Mouse (Mus musculus) CH12F3 (cell line): ENCODE data around the gene Vav2.

Experiments
- in situ Hi-C: fragments of 300-500 bp; cut with MboI; formaldehyde crosslinking; loops from 2 replicates; pipeline ENCODE4 v1.14.3; 2020; ENCODE audit warnings: low sequenced_read_pairs

Vav2 gene

DNA sequence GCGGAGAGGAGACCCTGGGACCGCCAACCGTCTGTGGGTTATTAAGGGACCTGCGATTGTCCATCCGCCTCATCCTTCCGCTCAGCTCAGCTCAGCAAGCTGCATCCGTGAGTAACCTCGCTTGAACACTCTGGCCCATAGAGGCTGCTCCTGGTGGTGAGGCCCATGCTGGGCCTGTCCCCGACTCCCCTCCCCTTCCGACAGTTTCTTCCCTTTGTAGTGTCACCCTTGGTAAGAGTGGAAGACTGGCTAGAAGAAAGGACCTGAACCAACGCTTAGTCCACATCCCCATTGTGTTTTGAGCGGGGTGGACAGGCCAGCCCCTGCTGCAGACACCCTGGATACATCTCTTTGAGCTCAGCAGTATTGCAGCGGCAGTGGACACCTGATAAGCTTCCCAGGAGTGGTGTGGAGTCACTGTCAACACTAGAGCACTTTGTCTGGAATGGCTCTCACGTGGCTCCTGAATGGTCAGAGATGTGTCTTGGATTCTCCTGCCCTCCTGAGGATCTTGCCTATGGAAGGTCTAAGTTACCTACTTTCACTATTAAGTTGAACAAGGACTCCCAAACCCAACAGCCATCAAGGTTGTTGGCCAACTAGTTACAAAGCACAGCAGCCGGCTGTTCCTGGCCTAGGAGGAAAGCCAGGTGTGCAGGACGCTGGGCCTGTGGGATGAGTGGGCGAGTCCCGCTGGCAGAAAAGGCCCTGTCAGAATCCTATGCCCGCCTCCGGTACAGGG is 16.0 kb upstream of the Vav2 start:
- in situ Hi-C loops, result no loop called here

DNA sequence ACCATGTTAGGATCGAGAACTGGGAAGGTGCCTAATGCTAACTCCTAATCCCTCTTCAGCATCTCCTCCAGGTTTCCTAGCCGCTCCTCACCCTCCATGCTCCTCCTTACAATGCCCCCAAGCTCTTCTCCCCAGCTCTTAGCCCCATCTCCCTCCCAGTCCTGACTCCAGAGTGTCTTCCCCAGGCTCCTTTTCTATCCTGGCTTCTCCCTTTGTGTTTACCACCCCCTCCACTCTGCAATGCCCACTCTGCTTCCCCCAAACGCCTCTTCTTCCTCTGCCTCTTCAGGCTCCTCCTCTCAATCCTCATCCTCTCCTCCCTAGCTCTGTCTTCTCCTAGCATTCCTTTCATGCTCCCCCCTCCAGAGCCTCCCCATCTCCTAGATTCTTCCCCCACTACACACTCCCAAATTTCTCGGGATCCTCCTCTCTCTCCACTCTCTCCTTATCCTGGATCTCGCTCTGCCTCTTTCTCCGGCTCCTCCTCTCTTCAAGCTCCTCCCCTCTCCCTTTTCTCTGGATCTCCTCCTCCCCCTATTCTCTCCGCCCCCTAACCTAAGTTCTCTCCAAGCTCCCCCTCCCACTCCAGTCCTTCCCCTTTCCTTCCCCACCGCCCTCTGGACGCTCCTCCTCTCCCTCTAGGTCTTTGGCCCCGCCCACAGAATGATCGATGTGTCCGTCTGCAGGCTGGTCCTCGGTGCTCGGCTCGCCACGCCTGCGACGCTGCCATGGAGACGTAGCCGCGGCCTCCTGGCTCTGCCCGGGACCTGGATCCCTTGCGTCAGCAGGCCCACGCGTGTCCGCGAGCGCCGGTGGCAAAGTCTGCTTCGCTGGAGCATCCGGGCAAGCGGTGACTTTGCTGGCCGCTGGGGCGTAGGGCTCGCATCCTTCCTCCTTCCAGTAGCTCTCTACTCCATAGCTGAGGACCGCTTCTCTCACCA is 15.2 kb upstream of the Vav2 start, which contains the start of gene Brd3os:
Gene Brd3os, plus strand, starts transcription at position 558 of the 941 bp plus-strand sequence.
- in situ Hi-C loops, result no loop called here

DNA sequence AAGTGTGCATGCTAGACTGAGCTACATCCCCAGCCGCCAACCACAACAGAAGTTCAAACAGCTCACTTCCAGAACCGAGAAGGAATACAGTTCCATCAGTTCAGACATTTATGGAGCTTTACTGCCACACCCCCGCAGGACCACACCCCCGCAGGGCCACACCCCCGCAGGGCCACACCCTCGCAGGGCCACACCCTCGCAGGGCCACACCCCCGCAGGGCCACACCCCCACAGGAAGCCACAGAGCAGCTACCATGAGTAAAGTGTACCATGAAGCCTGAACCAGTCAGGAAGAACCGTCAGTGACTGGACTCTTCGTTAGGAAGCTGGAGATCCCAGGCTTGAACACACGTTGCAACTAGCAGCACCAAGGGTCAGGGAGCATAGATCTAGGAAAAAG is 11.4 kb upstream of the Vav2 start:
- in situ Hi-C loops, result no loop called here

DNA sequence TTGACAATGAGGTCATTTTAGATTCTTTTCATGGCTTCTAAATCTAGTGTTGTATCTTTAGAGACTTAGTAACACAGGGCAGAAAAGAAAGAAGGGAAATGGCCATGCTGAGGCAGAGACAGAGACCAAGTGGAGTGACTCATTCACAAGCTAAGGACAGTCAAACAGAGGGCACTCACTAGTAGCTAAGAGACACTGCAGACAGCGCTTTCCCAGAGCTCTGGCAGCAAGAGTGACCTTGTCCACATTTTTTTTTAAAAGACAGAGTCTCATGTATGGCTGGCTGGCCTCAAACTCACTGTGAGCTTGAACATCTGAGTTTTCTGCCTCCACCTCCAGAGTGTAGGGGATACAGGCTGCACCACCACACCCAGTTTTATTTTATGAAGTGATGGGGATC is 11.0 kb upstream of the Vav2 start:
- in situ Hi-C loops, result no loop called here

DNA sequence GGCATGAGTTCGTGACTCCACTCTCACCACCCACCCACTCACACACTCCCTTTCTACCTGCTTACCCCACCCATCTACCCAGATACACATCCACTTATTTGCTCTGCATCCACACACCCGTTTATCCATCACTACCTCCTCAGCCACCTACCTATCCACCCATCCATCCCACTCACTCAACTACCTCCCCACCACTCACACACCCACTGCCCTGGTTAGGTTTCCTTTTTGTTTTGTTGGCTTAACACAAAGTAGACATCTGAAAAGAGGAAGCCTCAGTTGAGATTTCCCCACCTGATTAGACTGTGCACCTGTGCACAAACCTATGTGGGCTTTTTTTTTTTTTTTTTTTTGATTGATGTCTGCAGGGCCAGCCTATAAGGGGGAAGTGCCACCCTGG is 5.8 kb upstream of the Vav2 start:
- in situ Hi-C loops, result no loop called here

DNA sequence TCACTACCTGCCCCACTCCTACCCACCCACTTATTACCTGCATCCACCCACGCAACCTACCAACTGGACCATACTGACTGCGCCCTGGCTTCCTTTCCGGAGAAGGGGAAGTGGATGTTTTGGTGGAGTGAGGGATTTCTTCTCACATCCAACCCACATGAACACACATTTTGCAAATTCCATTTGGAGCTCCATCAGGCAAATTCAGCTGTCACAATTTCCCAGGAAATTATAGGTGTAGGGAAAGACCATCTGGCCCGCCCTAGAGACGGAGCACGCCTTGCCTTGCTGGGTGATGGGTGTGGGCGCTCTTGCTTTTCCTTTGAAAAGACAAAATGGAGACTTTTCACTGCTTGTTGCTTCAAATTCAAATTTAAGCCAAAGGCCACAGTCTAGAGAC is 3.8 kb upstream of the Vav2 start:
- in situ Hi-C loops, result no loop called here

DNA sequence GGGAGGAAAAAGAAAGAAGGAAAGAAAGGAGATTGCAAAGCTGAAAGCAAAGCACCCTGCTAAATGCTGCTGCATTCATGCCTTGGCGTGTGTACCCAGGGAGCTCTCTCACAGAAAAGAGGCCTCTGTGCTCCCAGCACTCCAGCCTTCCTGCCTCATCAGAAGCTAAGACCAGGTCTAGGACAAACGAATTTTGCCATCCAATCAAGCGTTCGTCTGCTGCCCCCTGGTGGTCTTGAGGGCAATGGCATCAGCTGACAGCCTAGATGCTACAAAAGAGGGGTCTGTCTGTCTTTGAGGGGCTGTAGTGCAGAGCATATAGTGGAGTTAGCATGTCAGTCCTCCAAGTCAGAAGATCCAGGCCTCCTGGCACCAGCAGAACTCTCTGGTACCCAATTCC is 1.2 kb upstream of the Vav2 start:
- in situ Hi-C loops, result no loop called here

DNA sequence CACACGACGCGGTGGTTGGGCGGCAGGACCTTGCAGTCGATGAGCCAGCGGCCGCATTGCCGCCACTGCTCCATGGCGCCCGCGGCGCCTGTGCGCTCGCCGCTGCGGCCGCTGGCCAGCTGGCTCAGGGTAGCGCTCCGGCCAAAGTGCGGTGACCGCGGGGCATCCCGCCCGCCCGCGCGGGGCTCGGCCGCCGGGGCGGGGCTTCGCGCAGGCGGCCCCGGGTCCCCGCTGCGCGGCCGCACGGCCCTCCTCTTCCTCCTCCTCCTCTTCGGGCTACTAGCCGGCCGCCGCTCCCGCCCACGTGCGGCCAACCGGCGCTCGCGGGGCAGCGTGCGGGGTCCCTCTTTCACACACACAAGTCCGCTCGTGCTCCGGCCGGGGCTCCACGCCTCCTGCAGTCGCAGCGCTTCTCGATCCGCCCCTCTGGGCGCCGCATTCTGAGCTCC is 403 bp downstream of the Vav2 start:
- in situ Hi-C loops, result no loop called here

DNA sequence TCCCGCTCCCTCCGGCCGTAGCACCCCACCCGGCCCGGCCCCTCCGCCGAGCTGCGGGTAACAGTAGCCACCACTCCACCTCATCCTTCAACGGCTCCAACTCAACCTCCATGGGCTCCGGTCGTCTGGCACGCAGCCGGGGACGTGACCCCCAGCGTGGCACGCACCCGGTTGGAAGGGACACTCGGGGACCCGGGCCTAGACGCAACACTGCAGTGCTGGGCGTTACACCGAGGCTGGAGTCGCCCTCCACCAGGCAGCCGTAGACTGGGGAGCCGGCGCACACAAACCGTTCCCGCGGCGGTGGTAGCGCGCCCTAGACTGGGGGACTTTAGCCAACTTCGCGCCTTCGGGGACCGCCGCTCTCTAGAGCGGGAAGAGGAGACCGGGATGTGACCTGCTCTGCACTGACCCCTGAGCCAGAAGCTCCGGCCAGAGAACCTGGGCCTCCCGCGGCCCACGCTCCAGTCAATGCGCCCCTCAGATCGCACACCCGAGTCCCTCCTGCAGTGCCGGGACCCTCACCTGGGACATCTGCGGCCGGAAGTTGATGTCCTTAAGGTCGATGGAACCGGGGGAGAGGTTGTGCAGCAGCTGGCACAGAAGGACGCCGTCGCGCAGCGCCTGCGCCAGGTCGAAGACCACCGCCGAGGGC is 955 bp downstream of the Vav2 start:
- in situ Hi-C loops, result no loop called here

DNA sequence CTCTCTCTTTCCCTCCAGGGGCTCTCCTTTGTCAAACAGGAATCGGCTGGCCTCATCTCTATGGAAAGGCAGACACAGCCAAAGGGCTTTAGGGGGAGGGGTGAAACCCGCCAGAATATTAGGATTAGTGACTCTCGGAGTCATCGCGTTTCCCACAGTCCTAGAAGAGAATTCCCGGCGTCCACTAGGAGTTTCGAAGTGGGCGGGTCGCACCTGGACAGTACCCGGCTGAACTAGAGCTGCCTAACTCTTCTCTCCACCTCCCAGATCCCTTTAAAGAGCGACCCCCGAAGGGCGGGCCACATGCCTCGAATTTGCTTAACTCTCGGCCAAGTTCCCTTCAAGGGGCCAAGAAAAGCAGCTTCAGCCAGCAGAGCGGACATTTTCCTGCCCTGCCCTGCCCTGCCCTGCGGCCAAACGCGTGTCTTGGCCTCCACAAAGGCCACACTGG is 1.6 kb downstream of the Vav2 start:
- in situ Hi-C loops, result no loop called here

DNA sequence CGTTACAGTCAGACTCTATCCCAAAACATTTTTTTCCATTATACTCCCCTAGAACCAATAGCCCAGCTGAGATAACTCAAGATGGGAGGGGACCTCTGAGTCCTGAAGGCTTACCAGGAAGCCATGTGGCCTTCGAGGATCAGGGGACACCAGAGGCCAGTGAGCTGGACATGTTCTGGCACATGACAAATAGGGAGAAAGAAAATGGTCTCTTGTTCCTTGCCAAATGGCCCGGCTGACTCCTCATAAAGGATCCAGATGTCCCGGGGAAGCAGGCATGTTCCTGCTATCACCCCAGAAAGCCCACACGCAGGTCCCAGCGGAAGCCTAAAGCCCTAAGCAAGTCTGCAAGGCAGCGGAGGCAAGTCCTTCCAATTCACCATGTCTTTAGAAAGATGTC is 3.2 kb downstream of the Vav2 start:
- in situ Hi-C loops, result loop anchor here (5.0 kb wide), 1 partner anchor 136 kb away; no protein-coding TSS in a partner anchor

DNA sequence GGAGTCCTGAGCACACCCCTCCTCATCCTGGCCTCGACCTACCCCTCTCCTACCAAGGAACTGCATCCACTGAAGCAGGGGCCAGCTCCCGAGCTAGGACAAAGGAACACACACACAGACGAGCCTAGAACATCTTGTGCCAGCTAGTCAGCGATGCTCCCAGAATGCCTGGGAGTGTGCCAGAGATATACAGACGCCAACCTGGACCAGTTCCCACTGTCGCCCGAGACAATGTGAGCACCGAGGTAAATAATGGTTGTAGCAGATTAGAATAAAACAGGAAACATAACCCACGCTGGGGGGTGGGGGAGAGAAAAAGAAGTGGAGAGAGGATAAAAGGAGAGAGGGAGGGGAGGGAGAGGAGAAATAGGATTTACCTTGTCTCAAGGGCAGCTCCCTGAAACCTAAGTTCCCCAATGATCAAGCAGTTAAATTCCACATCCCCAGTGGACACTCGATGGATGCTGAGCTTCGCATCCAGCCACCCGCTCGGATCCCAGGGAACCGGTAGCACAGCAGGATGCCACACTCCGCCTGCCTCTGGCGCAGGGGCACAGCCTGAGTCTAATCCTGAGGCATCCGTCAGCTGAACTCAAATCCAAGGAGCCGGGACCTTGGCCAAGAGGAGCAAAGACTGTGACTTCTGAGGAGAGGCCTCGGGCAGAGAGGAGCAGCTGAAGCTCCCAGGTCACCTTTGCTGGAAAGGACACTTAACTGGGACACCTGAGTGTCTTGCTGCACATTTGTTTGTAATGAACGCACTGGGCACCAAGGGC is 5.4 kb downstream of the Vav2 start:
- in situ Hi-C loops, result loop anchor here (5.0 kb wide), 1 partner anchor 134 kb away; no protein-coding TSS in a partner anchor

DNA sequence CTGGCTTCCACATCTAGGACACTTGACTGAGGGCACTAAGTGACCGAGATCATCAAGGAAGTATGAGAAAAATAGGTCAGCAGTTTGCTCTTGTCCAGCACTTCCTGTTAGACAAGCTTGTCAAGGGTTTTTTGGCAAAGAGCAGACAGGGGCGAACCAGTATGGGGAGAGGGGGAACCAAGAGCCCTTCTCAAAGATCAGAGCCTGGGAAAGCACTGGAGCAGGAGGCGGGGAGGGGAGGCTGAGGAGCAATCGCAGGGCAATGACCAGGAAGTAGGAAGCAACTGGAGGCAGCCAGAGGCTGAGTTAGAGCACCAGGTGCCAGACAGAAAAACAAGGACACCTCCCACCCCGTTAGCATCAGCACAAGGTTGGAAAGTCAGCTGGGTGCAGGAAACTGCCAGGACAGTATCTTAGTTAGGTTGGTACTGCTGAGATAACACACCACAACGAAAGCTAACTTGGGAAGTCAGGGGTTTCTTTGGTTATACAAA is 8.2 kb downstream of the Vav2 start:
- in situ Hi-C loops, result no loop called here

DNA sequence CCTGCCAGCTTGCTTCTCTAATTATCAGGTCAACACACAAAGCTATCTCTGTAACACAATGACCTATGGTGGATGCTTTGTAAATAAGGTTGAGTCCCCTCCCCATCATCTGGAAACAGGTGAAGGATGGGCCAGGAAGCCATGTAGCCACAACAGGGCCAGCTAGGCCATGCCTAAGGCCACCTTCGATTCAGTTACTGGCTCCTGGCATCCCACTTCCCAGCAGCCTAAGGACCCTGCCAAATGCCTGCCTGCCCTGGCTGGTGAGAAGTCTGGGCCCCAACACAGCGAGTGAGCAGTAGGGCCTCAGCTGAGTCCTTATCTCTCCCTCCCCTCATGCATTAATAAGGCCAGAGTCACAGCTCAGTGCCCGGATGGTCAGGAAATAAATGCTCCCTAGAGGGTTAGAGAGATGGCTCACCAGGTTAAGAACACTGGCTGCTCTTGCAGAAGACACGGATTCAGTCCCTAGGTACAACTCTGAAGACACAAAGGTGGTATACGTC is 9.1 kb downstream of the Vav2 start:
- in situ Hi-C loops, result no loop called here

DNA sequence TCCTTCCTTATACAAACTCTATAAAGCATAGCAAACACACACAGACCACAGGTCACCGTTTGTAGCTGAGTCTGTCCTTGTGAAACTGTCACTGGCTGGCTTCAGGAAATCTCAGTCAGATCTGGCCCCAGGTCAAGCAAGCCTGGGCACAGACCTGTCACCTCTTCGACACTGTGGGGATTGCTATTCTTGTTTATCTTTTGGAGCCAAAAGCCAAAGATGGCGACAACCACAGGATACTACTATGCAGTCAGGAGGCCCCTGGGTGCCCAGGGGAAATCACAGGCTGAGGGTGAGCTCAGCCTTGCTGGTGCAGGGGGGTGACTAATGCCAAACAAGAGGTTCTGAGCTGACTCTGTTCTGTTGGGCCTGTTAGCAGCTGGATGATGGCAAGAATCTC is 10.4 kb downstream of the Vav2 start:
- in situ Hi-C loops, result no loop called here

DNA sequence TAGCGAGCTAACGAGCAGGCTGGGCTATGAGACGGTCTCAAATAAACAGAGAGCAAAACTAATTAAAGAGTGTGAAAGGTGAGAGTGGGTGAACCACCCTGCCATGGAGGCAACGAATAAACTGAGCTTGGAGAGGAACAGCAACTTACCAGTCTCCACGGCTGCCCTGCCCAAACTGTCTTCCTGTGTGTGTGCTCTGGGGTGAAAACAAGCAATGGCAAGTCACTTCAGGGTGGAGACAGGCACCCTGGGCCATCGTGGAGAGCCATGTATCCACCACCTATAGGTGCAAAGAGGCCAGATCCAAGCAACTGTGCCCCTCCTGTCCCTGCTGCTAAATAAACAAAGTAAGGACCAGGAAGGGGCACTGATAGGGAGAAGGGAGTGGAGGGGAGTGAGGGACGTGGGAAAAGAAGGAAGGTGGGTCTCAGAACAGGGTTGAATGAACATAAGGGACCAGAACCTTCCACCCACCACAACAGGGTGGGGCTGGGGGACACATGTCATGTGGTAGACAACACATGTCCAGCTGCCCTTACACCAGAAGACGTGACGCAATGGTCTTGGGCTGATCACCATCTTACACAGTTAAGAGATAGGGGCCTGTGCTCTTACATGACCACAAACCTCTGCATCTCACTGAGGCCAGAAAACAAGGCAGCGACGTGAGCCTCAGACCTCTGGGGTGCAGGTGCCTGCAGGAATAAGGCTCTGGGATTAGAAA is 11.6 kb downstream of the Vav2 start:
- in situ Hi-C loops, result no loop called here

DNA sequence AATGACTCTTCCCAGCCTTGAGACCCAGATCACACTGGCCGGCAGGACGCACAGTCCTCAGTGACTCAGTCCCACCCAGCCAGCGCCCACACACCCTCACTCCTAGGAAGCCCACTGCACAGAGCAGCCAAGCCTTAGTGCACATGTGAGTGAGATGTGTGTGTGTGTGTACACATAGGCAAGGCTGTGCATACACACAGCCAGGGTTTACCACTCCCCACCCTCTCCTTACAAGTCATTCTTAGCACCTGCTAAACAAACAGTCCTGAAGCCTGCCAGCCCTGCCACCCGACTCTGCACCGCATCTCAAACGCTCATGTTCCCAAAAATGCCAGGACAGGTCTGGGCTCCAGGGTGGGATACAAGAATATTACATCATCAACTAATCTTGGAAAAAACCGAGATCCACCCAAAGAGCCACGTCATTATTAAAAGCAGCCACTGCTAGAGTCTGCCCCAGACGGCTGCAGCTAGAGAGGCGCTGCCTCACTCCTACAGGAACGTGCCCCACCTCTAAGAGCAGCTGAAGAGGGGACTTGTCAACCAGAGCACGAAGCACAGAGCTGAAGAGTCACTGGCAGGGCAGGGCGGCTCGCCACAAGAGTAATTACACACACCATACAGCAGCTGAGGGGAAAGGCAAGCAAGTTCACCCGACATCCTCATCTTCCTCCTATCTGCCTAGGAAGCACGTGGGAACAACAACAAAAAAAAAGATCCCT is 12.7 kb downstream of the Vav2 start:
- in situ Hi-C loops, result no loop called here

DNA sequence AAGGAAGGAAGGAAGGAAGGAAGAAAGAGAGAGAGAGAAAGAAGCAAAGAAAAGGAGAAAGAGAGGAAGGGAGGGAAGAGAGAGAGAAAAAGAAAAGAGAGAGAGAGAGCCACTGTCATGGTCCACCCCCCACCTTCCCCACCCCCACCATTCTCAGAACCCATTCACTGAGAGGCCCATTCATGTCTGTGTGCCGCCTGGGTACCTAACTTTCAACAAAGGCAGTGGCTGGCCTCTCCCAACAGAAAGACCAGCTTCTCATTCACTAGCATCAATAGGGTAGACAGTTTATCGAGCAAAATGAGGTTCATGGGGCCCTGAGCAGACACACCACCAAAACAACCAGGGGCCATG is 13.3 kb downstream of the Vav2 start:
- in situ Hi-C loops, result no loop called here

DNA sequence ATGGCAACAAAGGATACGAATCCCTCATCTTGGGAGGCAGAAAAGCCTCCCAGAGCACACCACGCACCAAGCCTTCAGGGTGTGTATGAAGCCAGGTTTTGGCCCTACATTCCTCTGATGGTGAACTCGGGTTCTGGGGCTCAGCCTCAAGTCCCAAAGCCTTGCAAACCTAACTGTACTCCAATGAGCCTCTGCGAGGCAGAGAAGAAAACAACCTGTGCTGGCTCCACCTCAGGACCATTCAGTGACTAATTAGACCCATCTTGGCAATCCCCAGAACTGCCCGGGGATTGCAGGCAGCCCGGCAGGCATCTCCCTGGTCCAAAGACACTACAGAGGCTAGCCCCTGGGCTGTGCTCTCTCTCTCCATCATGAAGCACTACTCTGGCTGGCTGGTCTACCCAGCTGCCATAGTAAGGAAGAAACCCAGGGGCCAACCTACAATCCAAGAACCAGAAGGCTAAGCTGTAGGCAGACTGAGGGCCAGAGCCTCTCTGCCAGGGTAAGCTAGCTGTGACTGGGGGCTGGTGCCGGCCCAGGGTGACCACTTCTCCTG is 14.5 kb downstream of the Vav2 start:
- in situ Hi-C loops, result no loop called here
